Mouse (Mus musculus) midbrain, embryonic 15.5 days (tissue): ENCODE data around the gene Creb5. TPM values are rescaled to one million over a fixed set of nuclear protein-coding genes. Genes with fewer than 3 reads are reported as not detected.

Experiments
- ATAC-seq: fragments of 200-750 bp; cut with Nextera tagmentation; replicated peaks from 2 replicates; pipeline ENCODE4 v1.8.0; 2017; ENCODE audit warnings: moderate TSS enrichment
- H3K27ac ChIP-seq: fragments of 300-500 bp; sonication (generic); 2 replicates; pipeline ENCODE4 v1.5.1; 2015; ENCODE audit warnings: mild to moderate bottlenecking, inconsistent platforms
- H3K27me3 ChIP-seq: fragments of 300-500 bp; sonication (generic); replicated peaks from 2 replicates; pipeline ENCODE4 v1.6.1; 2015; ENCODE audit warnings: inconsistent platforms
- H3K36me3 ChIP-seq: fragments of 300-500 bp; sonication (generic); replicated peaks from 2 replicates; pipeline ENCODE4 v1.6.1; 2015; ENCODE audit warnings: inconsistent platforms
- H3K4me1 ChIP-seq: fragments of 300-500 bp; sonication (generic); 2 replicates; pipeline ENCODE4 v1.6.1; 2015; ENCODE audit warnings: inconsistent platforms
- H3K4me2 ChIP-seq: fragments of 300-500 bp; sonication (generic); 2 replicates; pipeline ENCODE4 v1.6.1; 2015; ENCODE audit warnings: inconsistent platforms, mild to moderate bottlenecking, moderate library complexity
- H3K4me3 ChIP-seq: fragments of 300-500 bp; sonication (generic); 2 replicates; pipeline ENCODE4 v1.5.1; 2015; ENCODE audit warnings: mild to moderate bottlenecking, inconsistent platforms
- H3K9ac ChIP-seq: fragments of 300-500 bp; sonication (generic); 2 replicates; pipeline ENCODE4 v1.6.1; 2015; ENCODE audit warnings: mild to moderate bottlenecking, inconsistent platforms
- H3K9me3 ChIP-seq: fragments of 300-500 bp; sonication (generic); 2 replicates; pipeline ENCODE4 v1.6.1; 2016; ENCODE audit warnings: inconsistent platforms
- WGBS: fragments of 180-500 bp; shearing (Covaris S2); methylation state at CpG from one replicate; pipeline ENCODE4 v1.1.7; 2015; ENCODE audit warnings: mixed read lengths; 5-methylcytosine and 5-hydroxymethylcytosine counted together
- polyA plus RNA-seq: library from polyadenylated mRNA; unstranded; fragments of >200 nt; fragmentation: Nextera tagmentation; extraction: Ambion mirVana; gene quantifications from 2 replicates; pipeline ENCODE4 v1.2.1, GENCODE M21; 2015

The Creb5 gene
- polyA plus RNA-seq, 1 experiment from 2014 or later: 3.4 TPM

GRCm38 (mm10) chr6:53472751-53473150, 185.7 kb downstream of the Creb5 start:
- ATAC-seq: no peak
- 85% methylated on average over 7 of the region's 7 CpGs for WGBS
- Histone ChIP-seq H3K9me3 (no peaks in the 10 kb centered on the region), H3K9ac (no peak overlapping the region), H3K27ac (no peak overlapping the region), H3K27me3 (no peaks in the 10 kb centered on the region), H3K4me1 (no peaks in the 10 kb centered on the region), H3K4me2 (no peak overlapping the region), H3K4me3 (no peak overlapping the region), H3K36me3 (no peaks in the 10 kb centered on the region)

- Histone ChIP-seq H3K4me2 (no peak overlapping the region), H3K27me3 (no peaks in the 10 kb centered on the region), H3K27ac (no peak overlapping the region), H3K9ac (no peak overlapping the region), H3K4me3 (no peak overlapping the region), H3K4me1 (no peaks in the 10 kb centered on the region), H3K36me3 (no peaks in the 10 kb centered on the region), H3K9me3 (no peaks in the 10 kb centered on the region)
- no peak for ATAC-seq
- 95% methylated on average over 5 of the region's 5 CpGs for WGBS
These were observed 190.4 kb downstream of the Creb5 start for GRCm38 (mm10) chr6:53477501-53477900.

- Histone ChIP-seq H3K4me2 (no peak overlapping the region), H3K9ac (no peak overlapping the region), H3K9me3 (no peaks in the 10 kb centered on the region), H3K27ac (no peak overlapping the region), H3K4me3 (no peak overlapping the region), H3K27me3 (no peaks in the 10 kb centered on the region), H3K4me1 (no peaks in the 10 kb centered on the region), H3K36me3 (no peaks in the 10 kb centered on the region)
- 95% methylated on average over 6 of the region's 6 CpGs for WGBS
- no peak for ATAC-seq
These were observed 203.8 kb downstream of the Creb5 start for GRCm38 (mm10) chr6:53490917-53491316.

GRCm38 (mm10) chr6:53491331-53491730, 204.3 kb downstream of the Creb5 start:
- Histone ChIP-seq H3K4me1 (no peaks in the 10 kb centered on the region), H3K4me2 (no peak overlapping the region), H3K9ac (no peak overlapping the region), H3K9me3 (no peaks in the 10 kb centered on the region), H3K36me3 (no peaks in the 10 kb centered on the region), H3K27ac (no peak overlapping the region), H3K4me3 (no peak overlapping the region), H3K27me3 (no peaks in the 10 kb centered on the region)
- ATAC-seq: no peak
- 93% methylated on average over 4 of the region's 4 CpGs for WGBS

GRCm38 (mm10) chr6:53493864-53494263, 206.8 kb downstream of the Creb5 start:
- Histone ChIP-seq H3K27ac (no peak overlapping the region), H3K9ac (no peak overlapping the region), H3K9me3 (no peaks in the 10 kb centered on the region), H3K4me1 (no peaks in the 10 kb centered on the region), H3K36me3 (no peaks in the 10 kb centered on the region), H3K4me3 (no peak overlapping the region), H3K27me3 (no peaks in the 10 kb centered on the region), H3K4me2 (no peak overlapping the region)
- WGBS: 70% methylated on average over 5 of the region's 5 CpGs
- ATAC-seq: no peak

GRCm38 (mm10) chr6:53495667-53496066, 208.6 kb downstream of the Creb5 start:
- 86% methylated on average over 5 of the region's 5 CpGs for WGBS
- no peaks in the 10 kb centered on the region for H3K27me3 ChIP-seq
- H3K4me1 ChIP-seq: no peaks in the 10 kb centered on the region
- no peak overlapping the region for H3K9ac ChIP-seq
- no peaks in the 10 kb centered on the region for H3K36me3 ChIP-seq
- H3K4me2 ChIP-seq: no peak overlapping the region
- ATAC-seq: no peak
- H3K27ac ChIP-seq: no peak overlapping the region
- no peak overlapping the region for H3K4me3 ChIP-seq
- H3K9me3 ChIP-seq: no peaks in the 10 kb centered on the region

GRCm38 (mm10) chr6:53496325-53496753, 209.3 kb downstream of the Creb5 start:
- Histone ChIP-seq H3K9ac (no peak overlapping the region), H3K4me1 (no peaks in the 10 kb centered on the region), H3K27ac (no peak overlapping the region), H3K4me2 (no peak overlapping the region), H3K27me3 (no peaks in the 10 kb centered on the region), H3K9me3 (no peaks in the 10 kb centered on the region), H3K4me3 (no peak overlapping the region), H3K36me3 (no peaks in the 10 kb centered on the region)
- no peak for ATAC-seq
- WGBS: 70% methylated on average over 4 of the region's 4 CpGs

GRCm38 (mm10) chr6:53497904-53498536, 210.9 kb downstream of the Creb5 start:
- Histone ChIP-seq H3K4me2 (no peak overlapping the region), H3K4me3 (no peak overlapping the region), H3K9me3 (no peaks in the 10 kb centered on the region), H3K27me3 (no peaks in the 10 kb centered on the region), H3K36me3 (no peaks in the 10 kb centered on the region), H3K27ac (no peak overlapping the region), H3K9ac (no peak overlapping the region), H3K4me1 (no peaks in the 10 kb centered on the region)
- ATAC-seq: no peak
- WGBS: 87% methylated on average over 10 of the region's 10 CpGs

- Histone ChIP-seq H3K4me3 (no peak overlapping the region), H3K9me3 (no peaks in the 10 kb centered on the region), H3K27ac (no peak overlapping the region), H3K36me3 (no peaks in the 10 kb centered on the region), H3K27me3 (no peaks in the 10 kb centered on the region), H3K4me2 (no peak overlapping the region), H3K4me1 (no peaks in the 10 kb centered on the region), H3K9ac (no peak overlapping the region)
- WGBS: 87% methylated on average over 8 of the region's 8 CpGs
- ATAC-seq: no peak
These were observed 212.7 kb downstream of the Creb5 start for GRCm38 (mm10) chr6:53499621-53500295.

- Histone ChIP-seq H3K36me3 (no peaks in the 10 kb centered on the region), H3K4me2 (no peak overlapping the region), H3K4me3 (no peak overlapping the region), H3K27me3 (no peaks in the 10 kb centered on the region), H3K9ac (no peak overlapping the region), H3K9me3 (no peaks in the 10 kb centered on the region), H3K4me1 (no peaks in the 10 kb centered on the region), H3K27ac (no peak overlapping the region)
- no peak for ATAC-seq
- 83% methylated on average over 1 of the region's 1 CpGs for WGBS
These were observed 214.2 kb downstream of the Creb5 start for GRCm38 (mm10) chr6:53501236-53501635.

- Histone ChIP-seq H3K9me3 (no peaks in the 10 kb centered on the region), H3K27ac (no peak overlapping the region), H3K4me3 (no peak overlapping the region), H3K36me3 (no peaks in the 10 kb centered on the region), H3K4me1 (no peaks in the 10 kb centered on the region), H3K4me2 (no peak overlapping the region), H3K27me3 (no peaks in the 10 kb centered on the region), H3K9ac (no peak overlapping the region)
- 85% methylated on average over 3 of the region's 3 CpGs for WGBS
- ATAC-seq: no peak
These were observed 220.0 kb downstream of the Creb5 start for GRCm38 (mm10) chr6:53506947-53507564.

- 86% methylated on average over 3 of the region's 3 CpGs for WGBS
- no peak for ATAC-seq
- H3K4me1 ChIP-seq: no peaks in the 10 kb centered on the region
- no peak overlapping the region for H3K27ac ChIP-seq
- H3K9me3 ChIP-seq: no peaks in the 10 kb centered on the region
- no peak overlapping the region for H3K4me2 ChIP-seq
- no peak overlapping the region for H3K4me3 ChIP-seq
- no peak overlapping the region for H3K9ac ChIP-seq
- no peaks in the 10 kb centered on the region for H3K27me3 ChIP-seq
- H3K36me3 ChIP-seq: no peaks in the 10 kb centered on the region
These were observed 221.9 kb downstream of the Creb5 start for GRCm38 (mm10) chr6:53508847-53509494.
